Mouse (Mus musculus) left cerebral cortex, postnatal 36 days (tissue): ENCODE data around the gene Rab26. TPM values are rescaled to one million over a fixed set of nuclear protein-coding genes. Genes with fewer than 3 reads are reported as not detected.

ENCODE experiments used
- DNase-seq, 2 experiments: peaks; one replicate each; pipeline ENCODE4 v3.0.0; 2021 to 2022; ENCODE audit warnings: low spot score in 2 of 2, mixed read lengths in 1 of 2
- intact Hi-C: fragments of 180-260 bp; cut with DNase I; formaldehyde crosslinking; loops from one replicate; pipeline ENCODE4 v1.15.1; 2025
- total RNA-seq, 2 experiments: library from RNA; stranded (reverse); gene quantifications; 2 replicates each; pipeline ENCODE4 v1.2.3; 2021

Gene Rab26
- total RNA-seq = 10 to 100 TPM; 51.0 to 51.3 TPM

- intact Hi-C loops = loop anchor here (2.0 kb wide), 1 partner anchor 17 kb away; no protein-coding TSS in a partner anchor
- DNase-seq = no peak
Observed at GRCm38 (mm10) chr17:24534160-24534718, at the start of gene Rab26. Gene Rab26 (minus strand): TSS chr17:24534210.

DNA sequence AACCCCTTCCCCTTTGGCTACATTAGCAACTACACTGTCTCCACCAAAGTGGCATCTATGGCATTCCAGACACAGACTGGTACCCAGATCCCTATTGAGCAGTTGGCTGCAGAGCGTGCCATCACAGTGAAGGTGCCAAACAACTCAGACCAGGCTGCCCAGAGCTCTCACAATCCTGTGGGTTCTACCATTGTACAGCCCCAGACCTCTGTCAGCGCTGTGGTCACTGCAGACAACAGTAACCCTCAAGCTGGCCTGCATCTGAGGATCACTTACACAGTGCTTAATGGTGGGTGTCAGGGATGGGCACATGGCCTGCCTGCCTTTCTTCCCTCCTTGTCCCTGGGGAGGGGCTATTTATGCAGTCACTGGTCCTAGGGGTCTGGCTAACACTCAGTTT, 46.3 kb upstream of the Rab26 start:
- intact Hi-C loops = no loop called here

DNA sequence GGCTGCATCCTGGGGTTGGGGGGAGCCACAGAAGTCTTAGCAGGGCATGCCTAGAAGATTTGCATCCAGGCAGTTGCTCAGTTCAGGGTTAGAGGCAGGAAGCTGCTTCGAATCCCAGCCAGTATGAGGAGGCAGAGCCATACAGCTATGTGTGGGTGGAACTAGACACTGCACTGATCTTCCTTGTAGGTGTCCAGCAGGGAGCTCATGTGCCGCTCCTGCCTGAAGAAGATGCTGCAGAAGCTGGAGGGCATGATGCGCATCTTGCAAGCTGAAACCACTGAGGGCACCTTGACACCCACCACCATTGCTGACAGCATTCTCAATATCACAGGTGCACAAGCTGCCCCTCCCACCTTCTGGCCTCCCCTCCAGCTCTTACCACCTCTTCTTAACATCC, 45.5 kb upstream of the Rab26 start:
- no peak for DNase-seq

More for the DNA sequence above, 46.3 kb upstream of the Rab26 start:
- no peak for DNase-seq

DNA sequence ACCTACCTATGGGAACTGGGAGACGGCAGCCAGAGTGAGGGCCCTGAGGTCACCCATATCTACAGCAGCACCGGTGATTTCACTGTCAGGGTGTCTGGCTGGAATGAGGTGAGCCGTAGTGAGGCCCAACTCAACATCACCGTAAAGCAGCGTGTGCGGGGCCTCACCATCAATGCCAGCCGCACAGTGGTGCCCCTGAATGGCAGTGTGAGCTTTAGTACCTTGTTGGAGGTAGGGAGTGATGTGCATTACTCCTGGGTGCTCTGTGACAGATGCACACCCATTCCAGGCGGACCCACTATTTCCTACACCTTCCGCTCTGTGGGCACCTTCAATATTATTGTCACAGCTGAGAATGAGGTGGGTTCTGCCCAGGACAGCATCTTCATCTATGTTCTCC, 39.8 kb upstream of the Rab26 start:
- intact Hi-C loops = no loop called here
- DNase-seq = no peak

More for the DNA sequence above, 45.5 kb upstream of the Rab26 start:
- intact Hi-C loops = no loop called here

- DNase-seq = no peak
- intact Hi-C loops = no loop called here
Observed at GRCm38 (mm10) chr17:24572651-24573245, 38.7 kb upstream of the Rab26 start.

GRCm38 (mm10) chr17:24569837-24570236, 35.8 kb upstream of the Rab26 start:
- no peak for DNase-seq
- intact Hi-C loops = no loop called here

DNA sequence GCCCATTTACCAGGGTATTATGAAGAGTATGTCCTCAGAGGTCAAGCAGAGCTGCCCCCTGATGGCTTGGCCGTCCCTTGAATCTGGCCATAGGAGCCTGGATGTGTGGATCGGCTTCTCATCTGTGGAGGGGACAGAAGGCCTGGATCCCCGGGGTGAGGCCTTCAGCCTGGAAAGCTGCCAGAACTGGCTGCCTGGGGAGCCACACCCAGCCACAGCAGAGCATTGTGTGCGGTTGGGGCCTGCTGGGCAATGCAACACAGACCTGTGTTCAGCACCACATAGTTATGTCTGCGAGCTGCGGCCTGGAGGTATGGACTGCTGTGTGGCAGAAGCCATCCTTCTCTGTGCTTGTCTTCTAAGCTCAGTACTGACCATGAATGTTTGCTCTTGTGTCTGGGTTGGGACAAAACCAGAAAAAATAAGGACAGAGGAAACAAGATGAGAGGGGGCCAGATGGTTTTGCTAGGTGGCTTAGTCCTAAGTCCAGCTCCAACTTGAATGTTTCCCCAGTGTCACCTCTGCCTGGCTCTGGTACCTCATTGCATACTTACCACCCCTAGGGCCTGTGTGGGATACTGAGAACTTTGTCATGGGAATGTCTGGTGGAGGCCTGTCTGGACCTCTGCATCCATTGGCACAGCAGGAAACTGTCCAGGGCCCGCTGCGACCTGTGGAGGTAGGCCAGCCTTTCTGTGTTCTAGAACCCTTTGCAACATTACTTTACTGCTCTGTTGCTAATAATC, 33.2 kb upstream of the Rab26 start:
- intact Hi-C loops = no loop called here
- DNase-seq = peak in 1 of 2 experiments; percentile 3

- DNase-seq = peak in 1 of 2 experiments; percentile 2
- intact Hi-C loops = no loop called here
Observed at GRCm38 (mm10) chr17:24565792-24566191, 31.8 kb upstream of the Rab26 start.

- peak in 1 of 2 experiments; percentile 3 for DNase-seq
- intact Hi-C loops = no loop called here
Observed at GRCm38 (mm10) chr17:24565092-24565491, 31.1 kb upstream of the Rab26 start.

DNA sequence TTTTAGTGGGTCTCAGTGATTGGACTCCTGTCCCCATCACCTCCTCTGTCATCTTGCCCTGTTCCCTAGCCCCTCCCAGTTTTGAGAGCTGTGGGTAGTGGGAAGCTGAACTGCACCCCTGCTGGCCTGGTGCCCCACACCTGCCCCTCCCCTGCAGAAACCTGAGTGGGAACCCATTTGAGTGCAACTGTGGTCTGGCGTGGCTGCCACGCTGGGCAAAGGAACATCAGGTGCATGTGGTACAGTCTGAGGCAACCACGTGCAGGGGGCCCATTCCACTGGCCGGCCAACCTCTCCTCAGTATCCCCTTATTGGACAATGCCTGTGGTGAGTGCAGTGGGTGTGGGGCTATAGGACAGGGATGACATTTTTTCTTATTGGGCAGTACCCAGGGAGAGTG, 30.4 kb upstream of the Rab26 start:
- intact Hi-C loops = no loop called here
- peak in 1 of 2 experiments; percentile 3 for DNase-seq

- DNase-seq = no peak
- intact Hi-C loops = no loop called here
Observed at GRCm38 (mm10) chr17:24563638-24564037, 29.6 kb upstream of the Rab26 start.

- intact Hi-C loops = no loop called here
Observed at GRCm38 (mm10) chr17:24561592-24561991, 27.6 kb upstream of the Rab26 start.

DNA sequence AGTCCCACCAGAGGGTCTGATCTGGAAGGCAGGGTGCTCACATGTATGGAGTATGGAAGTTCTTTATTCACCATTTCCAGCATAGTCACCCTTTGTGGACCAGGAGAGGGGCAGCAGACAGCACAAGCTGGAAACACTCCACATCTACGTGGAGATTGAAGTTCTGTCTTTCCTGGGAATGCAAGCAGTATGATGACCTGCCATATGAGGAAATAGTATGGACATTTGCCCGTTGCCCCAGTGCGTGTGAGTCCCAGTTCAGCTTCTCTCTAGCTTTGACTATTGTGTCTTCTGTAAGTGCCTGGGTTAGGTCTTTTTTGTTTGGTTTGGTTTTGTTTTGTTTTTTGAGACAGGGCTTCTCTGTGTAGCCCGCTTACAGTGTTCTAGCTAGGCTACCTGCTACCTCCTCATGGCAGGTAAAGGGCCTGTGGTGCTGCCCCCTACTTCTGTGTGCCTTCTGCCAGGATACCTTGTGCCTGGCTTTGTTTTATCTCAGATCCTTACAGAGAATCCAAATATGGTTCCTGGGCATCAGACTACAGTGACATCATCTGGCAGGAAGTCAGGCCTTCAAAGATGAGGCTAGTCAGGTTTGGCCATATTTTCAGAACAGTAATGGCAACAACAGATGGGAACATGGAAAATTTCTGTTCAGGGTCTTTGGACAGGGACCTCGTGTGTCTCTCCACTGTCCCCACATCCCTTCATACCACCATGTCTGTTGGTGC, 26.5 kb upstream of the Rab26 start:
- intact Hi-C loops = no loop called here
- no peak for DNase-seq

More at GRCm38 (mm10) chr17:24561592-24561991, 27.6 kb upstream of the Rab26 start:
- no peak for DNase-seq

GRCm38 (mm10) chr17:24559146-24559545, 25.1 kb upstream of the Rab26 start:
- intact Hi-C loops = no loop called here
- peak in 1 of 2 experiments; percentile 6 for DNase-seq

GRCm38 (mm10) chr17:24558600-24559099, 24.6 kb upstream of the Rab26 start:
- intact Hi-C loops = no loop called here
- peak in 1 of 2 experiments; percentile 5 for DNase-seq

DNA sequence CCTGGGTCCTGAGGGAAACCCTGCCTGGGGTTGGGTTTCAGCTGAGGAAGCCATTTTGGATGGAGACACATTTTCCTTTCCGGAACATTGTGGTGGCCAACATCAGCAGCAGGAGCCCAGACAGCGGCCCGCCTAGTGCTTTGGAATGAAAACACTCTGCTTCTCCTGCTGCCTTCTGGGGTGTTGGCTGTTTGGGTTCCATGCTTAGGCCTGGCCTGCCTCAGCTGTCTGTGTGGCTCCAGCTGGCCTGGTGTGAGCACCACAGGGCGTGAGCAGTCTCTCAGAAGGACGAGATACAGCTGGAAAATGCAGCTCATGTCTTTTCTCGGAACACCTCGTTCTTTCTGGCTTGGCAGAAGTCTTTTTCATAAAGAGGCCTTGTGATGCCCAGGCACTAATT, 23.1 kb upstream of the Rab26 start:
- DNase-seq = no peak
- intact Hi-C loops = no loop called here

DNA sequence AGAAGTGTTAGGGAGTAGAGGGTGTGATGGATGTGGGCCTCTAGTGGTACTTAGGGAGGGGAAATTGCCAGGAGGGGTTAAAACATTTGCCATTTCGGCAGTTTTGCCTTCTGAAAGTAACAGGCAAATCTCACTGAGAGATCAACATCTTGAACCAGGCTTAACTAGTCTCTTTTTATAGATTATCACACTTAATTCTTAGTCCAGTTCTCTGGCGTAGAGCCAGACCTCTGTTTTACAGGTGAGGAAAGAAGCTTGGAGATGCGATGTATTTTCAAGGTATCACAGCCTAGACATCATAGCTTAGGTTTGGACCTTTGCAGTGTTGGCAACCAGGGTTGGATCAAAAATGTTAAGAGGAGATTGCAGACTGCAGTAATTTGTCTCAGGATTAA, 17.0 kb upstream of the Rab26 start:
- intact Hi-C loops = loop anchor here (2.0 kb wide), 1 partner anchor 16 kb away; the partner anchor contains the start of gene Rab26

GRCm38 (mm10) chr17:24550416-24551049, 16.5 kb upstream of the Rab26 start:
- DNase-seq = peak; percentile 81 to 84
- intact Hi-C loops = loop anchor here (2.0 kb wide), 1 partner anchor 16 kb away; the partner anchor contains the start of gene Rab26

More for the DNA sequence above, 17.0 kb upstream of the Rab26 start:
- peak in 1 of 2 experiments; percentile 2 for DNase-seq
